Mouse (Mus musculus) kidney, adult 11 months (tissue): Measurements from ENCODE around the gene Lilr4b.
"Not testable (repeated sequence)": the region's sequence is repeated elsewhere in the genome, so short reads cannot be mapped to it uniquely, and the experiment has no call there.

Experiments used
- DNase-seq: peaks from one replicate; pipeline ENCODE4 v3.0.0; 2022

The Lilr4b gene

GRCm38 (mm10) chr10:51480397-51480796 is at the start of gene Lilr4b, which contains the start of gene Gm49339:
Gene Lilr4b (plus strand): TSS chr10:51480632.
Gene Gm49339 (plus strand): TSS chr10:51480612.
- not testable (repeated sequence) for DNase-seq

GRCm38 (mm10) chr10:51432940-51433339 is 47.5 kb upstream of the Lilr4b start:
- DNase-seq: no peak

GRCm38 (mm10) chr10:51435684-51436083 is 44.7 kb upstream of the Lilr4b start:
- DNase-seq: no peak

- DNase-seq: no peak
These were observed 28.8 kb upstream of the Lilr4b start for GRCm38 (mm10) chr10:51451610-51452009.

DNA sequence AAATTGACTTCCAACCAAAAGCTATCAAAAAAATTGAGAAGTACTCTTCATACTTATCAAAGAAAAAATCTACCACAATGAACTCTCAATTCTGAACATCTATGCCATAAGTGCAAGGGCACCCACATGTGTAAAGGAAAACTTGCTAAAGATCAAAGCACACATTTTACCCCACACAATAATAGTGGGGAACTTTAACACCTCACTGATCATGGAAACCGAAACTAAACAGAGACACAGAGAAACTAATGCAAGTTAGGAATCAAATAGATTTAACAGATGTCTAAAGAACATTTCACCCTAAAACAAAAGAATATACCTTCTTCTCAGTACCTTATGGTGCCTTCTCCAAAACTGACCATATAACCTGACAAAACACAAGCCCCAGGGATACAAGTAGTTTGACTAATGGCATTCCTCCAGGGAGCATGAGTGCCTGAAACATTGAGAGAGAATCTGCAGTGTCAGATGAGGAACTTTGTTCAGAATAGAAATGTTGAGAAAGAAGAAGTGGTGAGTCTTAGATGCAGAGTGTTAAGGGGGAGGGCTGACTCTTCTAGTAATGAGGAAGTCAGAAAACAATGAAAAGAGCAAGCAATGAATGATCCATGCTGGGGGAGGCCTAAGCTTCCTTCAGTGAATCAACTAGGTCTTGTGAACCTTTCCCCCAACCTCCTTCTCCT is 26.7 kb upstream of the Lilr4b start:
- no peak for DNase-seq

GRCm38 (mm10) chr10:51454365-51454764 is 26.1 kb upstream of the Lilr4b start:
- DNase-seq: no peak

- no peak for DNase-seq
These were observed 24.7 kb upstream of the Lilr4b start for GRCm38 (mm10) chr10:51455762-51456161.

- no peak for DNase-seq
These were observed 24.1 kb upstream of the Lilr4b start for GRCm38 (mm10) chr10:51456369-51456768.

DNA sequence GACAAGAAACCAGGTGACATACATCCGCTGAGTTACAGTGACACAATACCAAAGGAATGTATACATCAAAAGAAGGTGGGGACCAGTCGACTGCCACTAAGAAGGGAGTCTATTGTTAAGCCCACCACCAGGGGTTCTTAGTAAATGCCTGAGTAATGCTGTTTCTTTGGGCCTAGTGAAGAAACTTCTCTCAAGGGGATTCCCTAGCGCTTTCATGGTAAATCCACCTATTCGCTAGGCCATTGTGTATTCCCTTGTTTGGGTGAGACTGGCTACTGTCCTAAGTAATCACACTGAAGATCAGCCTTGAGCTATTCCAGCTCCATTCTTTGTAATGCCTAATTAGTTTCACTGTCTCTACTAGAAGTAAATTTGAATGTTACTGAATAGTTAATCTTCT is 16.6 kb upstream of the Lilr4b start:
- not testable (repeated sequence) for DNase-seq

GRCm38 (mm10) chr10:51490691-51491090 is 10.3 kb downstream of the Lilr4b start, which contains the start of gene Lilrb4a:
Gene Lilrb4a (plus strand): TSS chr10:51490956.
- DNase-seq: not testable (repeated sequence)

GRCm38 (mm10) chr10:51520021-51520420 is 39.6 kb downstream of the Lilr4b start:
- no peak for DNase-seq

- DNase-seq: no peak
These were observed 41.0 kb downstream of the Lilr4b start for GRCm38 (mm10) chr10:51521453-51521852.

DNA sequence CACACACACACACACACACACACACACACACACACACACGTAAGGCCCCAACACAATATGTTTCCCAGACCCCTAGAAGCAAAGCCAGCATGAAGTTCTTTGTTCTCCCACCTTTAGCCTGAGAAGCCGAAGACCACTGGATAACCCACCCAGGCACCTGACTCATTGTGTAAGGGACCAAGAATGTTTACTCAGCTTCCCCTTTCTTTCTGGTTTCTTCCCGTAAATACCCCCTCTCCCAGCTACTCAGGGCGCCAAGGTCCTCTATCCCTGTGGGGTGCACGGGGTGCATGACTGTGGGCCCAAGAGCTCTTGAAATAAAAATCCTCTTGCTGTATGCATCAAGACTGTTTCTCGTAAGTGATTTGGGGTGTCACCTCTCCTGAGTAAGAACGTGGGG is 45.7 kb downstream of the Lilr4b start:
- DNase-seq: no peak

DNA sequence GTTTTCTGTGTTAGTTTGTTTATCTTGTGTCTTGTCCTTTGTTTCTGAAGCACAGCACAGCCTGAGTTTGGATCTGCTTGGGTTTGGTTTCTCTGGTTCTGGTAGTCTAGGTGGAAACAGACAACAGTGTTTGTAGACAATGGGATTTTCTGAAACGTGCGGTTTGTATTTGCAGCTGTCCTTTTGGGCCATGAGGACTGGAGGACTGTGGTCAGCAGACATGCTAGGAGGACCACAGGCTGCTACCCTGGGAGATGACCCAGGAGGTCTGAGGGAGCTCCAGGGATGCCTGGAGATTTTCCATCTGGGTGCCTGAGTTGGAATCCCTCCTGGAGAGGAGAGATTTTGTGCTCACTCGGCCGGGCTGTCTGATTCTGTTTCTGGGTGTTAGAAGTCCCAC is 46.2 kb downstream of the Lilr4b start:
- DNase-seq: no peak

- no peak for DNase-seq
These were observed 48.5 kb downstream of the Lilr4b start for GRCm38 (mm10) chr10:51528840-51529434.

DNA sequence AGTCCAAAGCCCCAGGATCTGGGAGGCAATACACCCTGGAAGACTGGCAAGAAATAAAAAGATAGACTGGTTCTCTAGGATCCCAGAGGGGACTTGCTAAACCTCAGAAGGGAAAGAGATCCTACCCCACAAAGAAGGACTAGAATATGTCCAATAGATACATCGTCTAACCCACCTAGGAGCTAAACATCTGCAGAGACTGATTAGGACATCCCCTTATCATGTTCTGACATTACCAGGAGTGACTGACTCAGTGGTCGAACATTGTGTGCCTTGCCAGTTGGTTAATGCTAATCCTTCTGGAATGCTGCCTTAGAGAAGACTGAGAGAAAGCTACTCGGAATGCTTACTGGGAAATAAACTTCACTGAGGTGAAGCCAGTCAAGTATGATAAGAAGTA is 49.1 kb downstream of the Lilr4b start:
- DNase-seq: no peak

- DNase-seq: no peak
These were observed 50.4 kb downstream of the Lilr4b start for GRCm38 (mm10) chr10:51530813-51531212.
